Mouse (Mus musculus): ENCODE results near the gene Bag2.

DNA sequence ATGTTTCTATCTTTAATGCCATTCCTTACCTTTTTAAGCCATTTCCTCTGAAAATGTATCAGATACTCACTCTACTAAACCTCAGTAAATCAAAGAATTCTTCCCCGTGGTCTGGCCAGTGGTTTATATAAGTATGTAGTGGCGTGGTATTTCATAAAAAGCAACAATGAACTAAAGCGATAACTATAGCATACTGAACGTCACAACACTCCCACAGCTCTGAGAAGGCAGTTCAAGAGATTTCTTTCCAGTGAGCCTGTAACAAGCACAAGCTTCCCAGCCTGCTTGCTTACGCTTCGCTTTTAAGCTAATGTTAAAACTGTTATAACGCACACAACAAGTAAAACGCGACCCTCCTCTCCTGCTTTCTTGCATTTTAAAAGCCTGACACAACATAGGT is 14.5 kb upstream of the Bag2 start:
- no peak for TF ChIP-seq HCFC1 (IDR thresholded peaks at IDR 0.05; ENCODE audit: borderline replicate concordance, insufficient read depth, low read length)
- no peak for TF ChIP-seq CHD2 (IDR thresholded peaks at IDR 0.05; ENCODE audit: low read depth, low read length)
- TF ChIP-seq ZNF384 (IDR thresholded peaks at IDR 0.05; ENCODE audit: low read depth, low read length), result no peak
- no peak for TF ChIP-seq ZC3H11A (IDR thresholded peaks at IDR 0.05; ENCODE audit: borderline replicate concordance, low read depth, low read length)
